Comparison of ENCODE assay signal across 9 mouse cellular contexts in genomic region chr2:52758627-52759026, GRCm38 (mm10). TPM values are rescaled to one million over a fixed set of nuclear protein-coding genes. Genes with fewer than 3 reads are reported as not detected.
DNase-seq lines count a peak whose midpoint lies in the region; ATAC-seq and TF ChIP-seq lines count a peak whose summit lies in the region.
"Had no signal": no experiment of that assay in that cellular context is flagged by ENCODE, and none has a peak within 500 bp of the region (broad histone marks: within the 10 kb centered on the region; RNA-seq: fewer than 3 reads in every experiment).

No protein-coding gene starts in this region.

- DNase-seq in kidney, adult 18-20 months: peak; percentile 48
- peak; percentile 57 for DNase-seq in MEL-GATA-1-ER (ENCODE audit: extremely low read depth, low read depth)
- DNase-seq in brain, embryonic 14.5 days (ENCODE audit: low read depth): peak; percentile 58
- peak; percentile 25 for DNase-seq in gastrocnemius, adult 18-20 months (ENCODE audit: low spot score)
- peak; percentile 30 to 48 for DNase-seq in left cerebral cortex, postnatal 36 days (ENCODE audit: low spot score in 2 of 2)
- peak; percentile 55 for DNase-seq in retina, postnatal 1 day

- whole genome bisulfite sequencing in kidney, embryonic 16.5 days: 35% methylated on average over 10 of the region's 10 CpGs

- H3K4me2 ChIP-seq in kidney, embryonic 16.5 days (replicated peaks; ENCODE audit: low read depth, low read length): no peak overlapping the region

- H3K9me3 ChIP-seq in kidney, embryonic 16.5 days (ENCODE audit: low read length): 0 out of 2 replicates have a peak, but pooled peaks cover 4% of the 10 kb centered on the region

- peak; percentile 62 for TF ChIP-seq CTCF in brain, embryonic 14.5 days (IDR thresholded peaks at IDR 0.05; ENCODE audit: borderline replicate concordance, extremely low read depth, insufficient read depth, insufficient read length)

- no peak for ATAC-seq in kidney, embryonic 16.5 days (ENCODE audit: low FRiP score, low TSS enrichment)
- no peak for ATAC-seq in erythroblast, adult 5-6 weeks (replicated peaks; ENCODE audit: low FRiP score, poor library complexity, severe bottlenecking)

- intact Hi-C loops in left cerebral cortex, postnatal 36 days (cut with DNase I): no loop called here

- H3K4me3 ChIP-seq in kidney, embryonic 16.5 days (ENCODE audit: low read length): no peak overlapping the region
- H3K4me3 ChIP-seq: myocyte had no signal

- no peak overlapping the region for H3K9ac ChIP-seq in kidney, embryonic 16.5 days (replicated peaks; ENCODE audit: low read length)

- H3K27ac ChIP-seq in kidney, embryonic 16.5 days (ENCODE audit: low read length): no peak overlapping the region

- H3K27me3 ChIP-seq in kidney, embryonic 16.5 days (ENCODE audit: insufficient read depth, low read length): no peaks in the 10 kb centered on the region

- 0 out of 2 replicates have a peak, but pooled peaks cover 2% of the 10 kb centered on the region for H3K4me1 ChIP-seq in kidney, embryonic 16.5 days (ENCODE audit: insufficient read depth, low read length)

- no peaks in the 10 kb centered on the region for H3K36me3 ChIP-seq in kidney, embryonic 16.5 days (ENCODE audit: insufficient read depth, low read length)

- TF ChIP-seq POLR2A in brain, embryonic 14.5 days (IDR thresholded peaks at IDR 0.05; ENCODE audit: borderline replicate concordance, extremely low read depth, insufficient read depth, insufficient read length, poor library complexity, severe bottlenecking): no peak

RNA-seq across cellular contexts. Expression of gene Stam2, which starts 16.5 kb away (rescaled TPM):
- polyA plus RNA-seq in kidney, embryonic 16.5 days (2015; fragmentation: Nextera tagmentation; extraction: Ambion mirVana): 37.3 and 39.7 TPM in 2 replicates
- 23.5 and 25.9 TPM in 2 replicates for polyA plus RNA-seq in brain, embryonic 14.5 days (2012; rRNA removed)
- 10 to 100 TPM in 1 of 2 experiments, 1 to 10 TPM in 1; 9.7 to 10.8 TPM for total RNA-seq in gastrocnemius, adult 18-20 months (2021)
- 10 to 100 TPM; 24.7 to 25.4 TPM for total RNA-seq in left cerebral cortex, postnatal 36 days (2021)
- total RNA-seq in erythroblast, adult 5-6 weeks (2015; ENCODE audit: low replicate concordance): 4.8 and 12.1 TPM in 2 replicates
- 5.5 and 5.9 TPM in 2 replicates for total RNA-seq in erythroblast, adult 5-6 weeks (2017; ENCODE audit: low replicate concordance)
